Mouse (Mus musculus) ES-Bruce4 (cell line): Measurements from ENCODE around the gene Dnajb13. TPM values are rescaled to one million over a fixed set of nuclear protein-coding genes. Genes with fewer than 3 reads are reported as not detected.

Source experiments
- H3K27ac ChIP-seq: 2 replicates; pipeline ENCODE4 v1.5.1; 2012; ENCODE audit warnings: low read length, inconsistent platforms; ENCODE audit not compliant: insufficient read depth
- H3K27me3 ChIP-seq: 2 replicates; pipeline ENCODE4 v1.6.1; 2012; ENCODE audit warnings: mild to moderate bottlenecking, low read length, inconsistent platforms; ENCODE audit not compliant: control insufficient read depth, poor library complexity, insufficient read depth, severe bottlenecking
- H3K36me3 ChIP-seq: 2 replicates; pipeline ENCODE4 v1.6.1; 2012; ENCODE audit warnings: inconsistent platforms, mild to moderate bottlenecking, low read length, moderate library complexity; ENCODE audit not compliant: control insufficient read depth, poor library complexity, insufficient read depth, severe bottlenecking
- H3K4me1 ChIP-seq: one replicate; pipeline ENCODE4 v1.8.1; 2011; ENCODE audit warnings: low read length; ENCODE audit not compliant: control insufficient read depth, insufficient read depth
- H3K4me3 ChIP-seq: 2 replicates; pipeline ENCODE4 v1.5.1; 2011; ENCODE audit warnings: low read depth, mild to moderate bottlenecking, low read length
- H3K9ac ChIP-seq: 2 replicates; pipeline ENCODE4 v1.6.1; 2012; ENCODE audit warnings: low read depth, mild to moderate bottlenecking, inconsistent platforms; ENCODE audit not compliant: poor library complexity, severe bottlenecking
- H3K9me3 ChIP-seq: replicated peaks from 2 replicates; pipeline ENCODE4 v1.6.1; 2012; ENCODE audit warnings: mild to moderate bottlenecking, low read length, inconsistent platforms; ENCODE audit not compliant: control insufficient read depth, poor library complexity, insufficient read depth, severe bottlenecking
- CTCF ChIP-seq: IDR thresholded peaks from one replicate; pipeline ENCODE4 v1.8.1; 2011; ENCODE audit warnings: low read depth, low read length
- EP300 ChIP-seq: IDR thresholded peaks from 2 replicates; pipeline ENCODE4 v1.6.1; 2011; ENCODE audit warnings: low read depth, low read length; ENCODE audit not compliant: insufficient read depth
- POLR2A ChIP-seq: IDR thresholded peaks from one replicate; pipeline ENCODE4 v1.8.1; 2011; ENCODE audit warnings: low read length; ENCODE audit not compliant: insufficient read depth
- polyA plus RNA-seq: library from polyadenylated mRNA; stranded (reverse); fragments of >200 nt; gene quantifications from 2 replicates; pipeline ENCODE4 v1.2.4, GENCODE M21; 2011; ENCODE audit warnings: low read depth; ENCODE audit not compliant: missing spikeins, insufficient read depth, insufficient read length

Dnajb13 gene
- polyA plus RNA-seq, 1 experiment: 0.39 TPM

DNA sequence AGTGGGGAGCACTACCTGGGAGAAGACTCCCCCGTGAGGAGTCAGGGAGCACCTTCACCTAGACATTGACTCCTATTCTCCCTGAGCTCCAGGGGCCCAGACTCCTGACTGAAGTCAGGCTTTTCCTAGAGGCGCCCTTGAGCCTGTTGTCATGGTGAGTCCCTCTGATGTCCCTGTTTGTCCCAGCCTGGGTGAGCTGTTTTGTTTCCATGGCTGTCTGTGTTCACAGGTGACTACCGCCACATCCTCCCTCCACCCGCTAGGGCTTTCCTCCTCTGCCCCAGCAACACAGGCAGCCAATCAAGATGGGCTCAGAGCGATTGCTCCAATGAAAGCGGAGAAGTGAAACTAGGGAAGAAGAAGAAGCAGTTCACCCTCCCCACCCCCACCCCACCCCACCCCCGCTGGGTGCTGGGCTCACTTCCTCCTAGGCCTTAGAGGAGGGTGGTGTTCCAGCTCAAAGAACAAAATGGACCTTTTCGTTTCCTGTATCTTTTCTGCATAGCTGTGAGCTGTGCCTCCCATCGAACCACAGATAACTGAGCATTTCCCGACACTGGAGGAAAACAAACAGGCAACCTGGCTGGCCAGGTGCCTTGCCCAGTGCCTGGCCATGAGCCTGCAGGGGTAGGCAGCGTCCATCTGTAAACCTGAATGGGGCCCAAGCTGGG lies 19.0 kb downstream of the Dnajb13 start:
- H3K27ac ChIP-seq: peak overlapping the region; percentile 71
- TF ChIP-seq POLR2A (no peak), EP300 (0 out of 2 replicates have a peak, but pooled peaks have one; percentile 64), CTCF (no peak)
- peaks cover 2% of the 10 kb centered on the region for H3K4me1 ChIP-seq
- H3K9ac ChIP-seq: peak overlapping the region; percentile 22
- peak overlapping the region; percentile 36 for H3K4me3 ChIP-seq
- peaks cover 19% of the 10 kb centered on the region for H3K36me3 ChIP-seq
- H3K27me3 ChIP-seq: no peaks in the 10 kb centered on the region
- H3K9me3 ChIP-seq: no peaks in the 10 kb centered on the region

DNA sequence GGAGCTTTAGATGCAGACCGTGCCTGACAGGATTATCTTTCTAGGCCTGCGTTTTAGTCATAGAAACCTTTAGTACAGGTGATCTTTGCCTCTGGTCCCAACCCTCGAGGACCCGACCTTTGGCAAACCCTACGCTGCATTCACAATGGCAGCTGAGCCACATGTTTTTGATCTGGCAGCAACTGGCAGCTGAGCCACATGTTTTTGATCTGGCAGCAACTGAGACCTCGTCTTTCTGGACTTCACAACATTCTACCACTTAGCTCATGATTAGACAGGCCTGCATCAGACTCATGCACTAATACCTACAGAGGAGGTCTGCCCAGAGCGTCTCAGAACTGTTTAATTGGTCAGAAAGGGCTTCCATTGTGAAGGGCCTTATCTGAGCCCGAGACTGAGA lies 19.7 kb downstream of the Dnajb13 start:
- H3K9me3 ChIP-seq: no peaks in the 10 kb centered on the region
- peaks cover 19% of the 10 kb centered on the region for H3K36me3 ChIP-seq
- H3K4me1 ChIP-seq: peaks cover 2% of the 10 kb centered on the region
- H3K27me3 ChIP-seq: no peaks in the 10 kb centered on the region
- peak overlapping the region; percentile 71 for H3K27ac ChIP-seq
- peak overlapping the region; percentile 22 for H3K9ac ChIP-seq
- TF ChIP-seq POLR2A: no peak
- TF ChIP-seq EP300: no peak
- TF ChIP-seq CTCF: no peak
- peak overlapping the region; percentile 33 for H3K4me3 ChIP-seq

DNA sequence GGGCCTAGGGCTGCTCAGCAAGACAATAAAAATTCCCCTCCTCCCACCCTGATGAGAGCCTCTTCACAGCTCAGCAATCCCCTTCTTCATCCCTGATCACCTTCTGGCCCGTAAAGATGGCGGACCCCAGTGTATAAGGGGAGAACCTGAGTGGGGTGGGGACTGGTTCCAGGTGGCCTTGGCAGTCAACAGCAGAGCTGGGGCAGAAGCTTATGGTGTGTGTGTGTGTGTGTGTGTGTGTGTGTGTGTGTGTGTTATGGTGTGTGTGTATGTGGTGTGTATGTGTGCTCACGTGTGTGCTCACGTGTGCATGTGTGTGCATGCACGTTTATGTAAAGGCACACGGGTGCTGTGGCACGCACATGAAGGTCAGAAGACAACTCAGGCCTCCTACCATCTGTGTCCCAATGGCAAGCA lies 20.3 kb downstream of the Dnajb13 start:
- Histone ChIP-seq H3K36me3 (peaks cover 16% of the 10 kb centered on the region), H3K4me3 (peak overlapping the region; percentile 81), H3K9ac (peak overlapping the region; percentile 27), H3K27me3 (no peaks in the 10 kb centered on the region), H3K9me3 (no peaks in the 10 kb centered on the region), H3K4me1 (peaks cover 2% of the 10 kb centered on the region), H3K27ac (no peak overlapping the region)
- TF ChIP-seq EP300 (no peak), POLR2A (no peak), CTCF (no peak)

DNA sequence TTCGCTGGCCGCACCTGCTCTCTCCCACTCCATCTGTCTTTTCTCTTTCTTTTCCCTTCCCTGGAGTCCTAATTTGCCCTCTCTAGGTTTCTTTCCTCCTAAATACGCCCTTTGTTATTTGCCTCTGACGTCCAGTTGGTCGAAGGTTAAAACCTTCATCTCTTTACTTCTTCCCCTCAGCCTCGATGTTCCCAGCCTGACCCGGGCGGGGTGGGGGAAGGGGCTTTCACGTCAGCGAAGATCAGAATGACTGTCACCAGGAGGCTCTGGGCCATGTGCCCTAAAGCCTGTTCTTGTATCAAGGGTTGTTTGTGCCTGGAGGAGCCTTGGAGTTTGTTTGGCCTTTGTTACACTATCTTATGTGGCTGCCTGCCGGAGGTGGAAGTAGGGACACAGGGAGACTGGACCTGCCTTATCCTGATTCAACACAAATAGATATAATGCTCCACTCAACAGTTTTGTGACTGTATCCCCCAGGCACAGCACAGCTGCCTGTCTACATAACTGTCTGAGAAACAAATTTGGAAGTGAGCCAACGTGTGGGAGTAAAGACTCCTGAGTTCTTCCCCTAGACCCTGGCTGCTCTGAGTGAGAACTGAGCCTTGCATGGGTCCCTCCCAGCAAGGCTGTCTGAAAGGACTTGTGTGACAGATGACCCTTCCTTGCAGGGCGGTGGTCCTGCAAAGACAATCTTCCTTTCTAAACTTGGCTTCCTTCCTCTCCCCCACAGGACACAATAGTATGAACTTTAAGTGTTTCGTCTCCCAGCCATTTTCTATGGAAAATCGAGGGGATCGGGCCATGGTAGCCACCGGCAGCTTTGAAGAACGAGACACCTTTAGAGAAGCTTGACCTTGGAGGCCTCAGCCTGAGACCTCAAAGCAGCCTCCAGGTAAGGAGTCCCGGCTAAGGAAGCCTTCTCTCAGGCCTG lies 21.0 kb downstream of the Dnajb13 start:
- Histone ChIP-seq H3K27ac (peak overlapping the region; percentile 28; the same call in 1 of the 2 replicates), H3K4me1 (peaks cover 2% of the 10 kb centered on the region), H3K27me3 (no peaks in the 10 kb centered on the region), H3K9ac (peak overlapping the region; percentile 27), H3K9me3 (no peaks in the 10 kb centered on the region), H3K4me3 (peak overlapping the region; percentile 81), H3K36me3 (peaks cover 9% of the 10 kb centered on the region)
- TF ChIP-seq CTCF: no peak
- TF ChIP-seq POLR2A: no peak
- no peak for TF ChIP-seq EP300

DNA sequence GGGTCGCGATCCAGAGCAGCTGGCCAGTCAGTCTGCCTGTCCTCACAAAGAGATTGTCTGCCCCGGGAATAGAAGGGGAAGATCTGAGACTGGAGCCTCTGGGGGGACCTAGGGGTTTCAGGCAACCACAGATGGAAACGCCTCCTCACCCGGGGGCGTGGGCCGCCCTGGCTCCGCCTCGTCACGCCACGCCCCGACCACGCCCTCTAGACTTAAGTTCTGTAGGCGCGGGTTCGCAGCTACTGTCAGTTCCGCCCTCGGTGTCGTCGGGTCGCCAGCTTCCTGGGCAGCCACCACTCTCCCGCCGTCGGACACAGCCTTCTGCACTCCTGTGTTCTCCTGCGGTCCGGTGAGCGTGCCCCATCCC lies 21.7 kb downstream of the Dnajb13 start, which contains the start of gene Ucp2:
Gene Ucp2, plus strand, starts transcription at position 221 of the 367 bp plus-strand sequence.
- Histone ChIP-seq H3K4me1 (peaks cover 2% of the 10 kb centered on the region), H3K27ac (peak within 1 kb of the TSS; percentile 28), H3K9ac (peak within 1 kb of the TSS; percentile 27), H3K36me3 (peaks cover 3% of the 10 kb centered on the region; the same call in 1 of the 2 replicates), H3K9me3 (no peaks in the 10 kb centered on the region), H3K27me3 (no peaks in the 10 kb centered on the region), H3K4me3 (peak within 1 kb of the TSS; percentile 81)
- TF ChIP-seq POLR2A: peak; percentile 95
- TF ChIP-seq CTCF: no peak
- no peak; the same call in 1 of the 2 replicates for TF ChIP-seq EP300
